In the genomic region with DNA sequence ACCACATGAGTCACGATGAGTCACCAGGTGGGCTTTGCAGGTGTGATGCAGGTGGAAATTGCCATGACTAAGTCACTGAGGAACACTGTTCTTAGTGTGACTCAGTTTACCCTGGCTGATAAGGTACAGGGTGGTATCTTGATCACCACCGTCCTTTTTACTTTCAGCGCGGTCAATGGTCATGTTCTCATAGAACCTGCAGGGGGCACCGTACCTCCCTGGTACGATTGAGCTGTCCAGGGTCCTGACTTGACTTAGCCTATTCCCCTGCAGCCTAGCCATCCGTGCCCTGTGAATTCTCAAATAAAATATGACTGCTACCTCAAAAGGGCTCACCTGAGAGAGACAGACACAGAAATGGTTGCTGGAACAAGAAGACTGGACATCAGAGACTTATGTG, we compare ENCODE assay signal across 10 mouse cellular contexts. TPM values are rescaled to one million over a fixed set of nuclear protein-coding genes. Genes with fewer than 3 reads are reported as not detected.
A peak's percentile ranks its signal among the peaks of the same experiment; 100 is the strongest.
DNase-seq lines count a peak whose midpoint lies in the region; ATAC-seq lines count a peak whose summit lies in the region.
"Had no signal": no experiment of that assay in that cellular context is flagged by ENCODE, and none has a peak within 500 bp of the region (broad histone marks: within the 10 kb centered on the region; RNA-seq: fewer than 3 reads in every experiment).

No protein-coding gene starts in this region.

- intact Hi-C loops in left cerebral cortex, postnatal 25 days (cut with DNase I): no loop called here

- peaks cover 28% of the 10 kb centered on the region for H3K27me3 ChIP-seq in hindbrain, embryonic 11.5 days (ENCODE audit: control insufficient read depth, insufficient read depth, low read length)
- H3K27me3 ChIP-seq in hindbrain, embryonic 12.5 days: peaks cover 71% of the 10 kb centered on the region

- H3K27ac ChIP-seq in hindbrain, embryonic 11.5 days (ENCODE audit: low read depth, low read length): no peak overlapping the region
- H3K27ac ChIP-seq in hindbrain, embryonic 12.5 days: no peak overlapping the region
- H3K27ac ChIP-seq: embryonic facial prominence, embryonic 13.5 days; midbrain, embryonic 12.5 days had no signal

- H3K4me2 ChIP-seq in hindbrain, embryonic 11.5 days (replicated peaks; ENCODE audit: low read depth, low read length): no peak overlapping the region
- no peak overlapping the region for H3K4me2 ChIP-seq in hindbrain, embryonic 12.5 days (replicated peaks)
- H3K4me2 ChIP-seq: embryonic facial prominence, embryonic 13.5 days; midbrain, embryonic 12.5 days had no signal

- WGBS in hindbrain, embryonic 11.5 days: 12% methylated on average over 7 of the region's 7 CpGs
- 9% methylated on average over 7 of the region's 7 CpGs for WGBS in hindbrain, embryonic 12.5 days

- no peaks in the 10 kb centered on the region for H3K9me3 ChIP-seq in hindbrain, embryonic 11.5 days (ENCODE audit: control insufficient read depth, low read length)
- no peaks in the 10 kb centered on the region for H3K9me3 ChIP-seq in hindbrain, embryonic 12.5 days (replicated peaks)
- H3K9me3 ChIP-seq: embryonic facial prominence, embryonic 13.5 days; midbrain, embryonic 12.5 days had no signal

- 0 out of 2 replicates have a peak, but pooled peaks have one; percentile 19 for ATAC-seq in hindbrain, embryonic 11.5 days (ENCODE audit: low FRiP score)
- no peak for ATAC-seq in hindbrain, embryonic 12.5 days (ENCODE audit: low FRiP score)

- H3K4me1 ChIP-seq in hindbrain, embryonic 11.5 days (replicated peaks; ENCODE audit: control insufficient read depth, insufficient read depth, low read length): peaks cover 11% of the 10 kb centered on the region; the same call in 1 of the 2 replicates
- peaks cover 23% of the 10 kb centered on the region for H3K4me1 ChIP-seq in hindbrain, embryonic 12.5 days

- no peak overlapping the region for H3K4me3 ChIP-seq in hindbrain, embryonic 11.5 days (ENCODE audit: low read depth, low read length)
- no peak overlapping the region for H3K4me3 ChIP-seq in hindbrain, embryonic 12.5 days
- H3K4me3 ChIP-seq: embryonic facial prominence, embryonic 13.5 days; midbrain, embryonic 12.5 days had no signal

- H3K36me3 ChIP-seq in hindbrain, embryonic 11.5 days (ENCODE audit: control insufficient read depth, insufficient read depth, low read length): no peaks in the 10 kb centered on the region
- H3K36me3 ChIP-seq in hindbrain, embryonic 12.5 days: no peaks in the 10 kb centered on the region
- H3K36me3 ChIP-seq: embryonic facial prominence, embryonic 13.5 days; midbrain, embryonic 12.5 days had no signal

- H3K9ac ChIP-seq in hindbrain, embryonic 11.5 days (ENCODE audit: low read depth, low read length): no peak overlapping the region
- no peak overlapping the region for H3K9ac ChIP-seq in hindbrain, embryonic 12.5 days
- H3K9ac ChIP-seq: embryonic facial prominence, embryonic 13.5 days; midbrain, embryonic 12.5 days had no signal

- peak; percentile 83 for DNase-seq in hindbrain, embryonic 11.5 days (ENCODE audit: low spot score)
- DNase-seq in ES-CJ7 (ENCODE audit: low read depth, low spot score): peak; percentile 81
- peak; percentile 68 for DNase-seq in c-Kit-positive CD71-negative TER-119-negative erythroid progenitor cells, embryonic 14.5 days (ENCODE audit: low read depth)
- peak; percentile 81 for DNase-seq in kidney, postnatal 10 days
- peak; percentile 61 for DNase-seq in ovary, postnatal 14 days (ENCODE audit: low spot score)
- no peak for DNase-seq in layer of hippocampus, postnatal 36 days
- no peak for DNase-seq in left cerebral cortex, postnatal 25 days (ENCODE audit: low spot score in 2 of 2)

RNA-seq across cellular contexts. Expression of gene C1qa, which starts 8.4 kb away (rescaled TPM):
- 14.3 and 15.2 TPM in 2 replicates for polyA plus RNA-seq in hindbrain, embryonic 11.5 days (2014; fragmentation: Nextera tagmentation; extraction: Ambion mirVana)
- 14.6 and 17.8 TPM in 2 replicates for polyA plus RNA-seq in hindbrain, embryonic 12.5 days (2016; fragmentation: Nextera tagmentation; extraction: Ambion mirVana)
- total RNA-seq in layer of hippocampus, postnatal 36 days (2021): 10 to 100 TPM; 48.9 to 50.7 TPM
- total RNA-seq in left cerebral cortex, postnatal 25 days (2021): 10 to 100 TPM; 51.2 to 54.2 TPM

RNA-seq across cellular contexts. Expression of gene C1qc, which starts 14.2 kb away (rescaled TPM):
- polyA plus RNA-seq in hindbrain, embryonic 11.5 days (2014; fragmentation: Nextera tagmentation; extraction: Ambion mirVana): 17.7 and 19.2 TPM in 2 replicates
- polyA plus RNA-seq in hindbrain, embryonic 12.5 days (2016; fragmentation: Nextera tagmentation; extraction: Ambion mirVana): 19.7 and 20.3 TPM in 2 replicates
- total RNA-seq in layer of hippocampus, postnatal 36 days (2021): 10 to 100 TPM; 36.1 to 37.7 TPM
- 10 to 100 TPM; 38.3 to 44.1 TPM for total RNA-seq in left cerebral cortex, postnatal 25 days (2021)

RNA-seq across cellular contexts. Expression of gene C1qb, which starts 21.0 kb away (rescaled TPM):
- polyA plus RNA-seq in hindbrain, embryonic 11.5 days (2014; fragmentation: Nextera tagmentation; extraction: Ambion mirVana): 34.4 and 40.3 TPM in 2 replicates
- 31.6 and 34.9 TPM in 2 replicates for polyA plus RNA-seq in hindbrain, embryonic 12.5 days (2016; fragmentation: Nextera tagmentation; extraction: Ambion mirVana)
- total RNA-seq in layer of hippocampus, postnatal 36 days (2021): 10 to 100 TPM; 47.8 to 51.2 TPM
- total RNA-seq in left cerebral cortex, postnatal 25 days (2021): 10 to 100 TPM; 56.6 to 61.3 TPM

RNA-seq across cellular contexts. Expression of gene Epha8, which starts 49.6 kb away (rescaled TPM):
- polyA plus RNA-seq in hindbrain, embryonic 11.5 days (2014; fragmentation: Nextera tagmentation; extraction: Ambion mirVana): 0.99 and 1.2 TPM in 2 replicates
- polyA plus RNA-seq in hindbrain, embryonic 12.5 days (2016; fragmentation: Nextera tagmentation; extraction: Ambion mirVana): 2.2 and 2.8 TPM in 2 replicates
- 1 to 10 TPM; 2.0 to 2.1 TPM for total RNA-seq in layer of hippocampus, postnatal 36 days (2021)
- total RNA-seq in left cerebral cortex, postnatal 25 days (2021): 1 to 10 TPM; 3.9 to 6.5 TPM

Comparison
In these comparisons a context has a peak if more than half of its experiments do, and no peak if none do; other contexts are left out.
1. DNase-seq: peak in hindbrain, embryonic 11.5 days (single experiment), ES-CJ7 (single experiment), c-Kit-positive CD71-negative TER-119-negative erythroid progenitor cells, embryonic 14.5 days (single experiment), kidney, postnatal 10 days (single experiment) and ovary, postnatal 14 days (single experiment); none in layer of hippocampus, postnatal 36 days (0 of 2) and left cerebral cortex, postnatal 25 days (0 of 2).